ENCODE assay signal across 8 mouse cellular contexts in genomic region chr15:80174598-80174875, GRCm38 (mm10). TPM values are rescaled to one million over a fixed set of nuclear protein-coding genes. Genes with fewer than 3 reads are reported as not detected.
DNase-seq lines count a peak whose midpoint lies in the region; ATAC-seq lines count a peak whose summit lies in the region.

No protein-coding gene starts in this region.

- no peak overlapping the region for H3K27ac ChIP-seq in intestine, embryonic 15.5 days
- H3K27ac ChIP-seq in neural tube, embryonic 13.5 days (replicated peaks), result peak overlapping the region; percentile 97

- DNase-seq in kidney, postnatal 4 days, result peak; percentile 16 to 26
- DNase-seq in kidney, postnatal 14 days, result no peak
- peak; percentile 53 to 63 for DNase-seq in cerebellum, postnatal 14 days
- no peak for DNase-seq in gastrocnemius, postnatal 14 days
- DNase-seq in layer of hippocampus, adult 9-11 months, result no peak
- no peak for DNase-seq in yolk sac, embryonic 10.5 days (ENCODE audit: low spot score)

- WGBS in intestine, embryonic 15.5 days, result 13% methylated on average over 5 of the region's 5 CpGs
- 1% methylated on average over 5 of the region's 5 CpGs for WGBS in neural tube, embryonic 13.5 days

- no peaks in the 10 kb centered on the region for H3K27me3 ChIP-seq in intestine, embryonic 15.5 days (replicated peaks)
- H3K27me3 ChIP-seq in neural tube, embryonic 13.5 days, result no peaks in the 10 kb centered on the region

- H3K4me3 ChIP-seq in intestine, embryonic 15.5 days (replicated peaks), result peak overlapping the region; percentile 73
- peak overlapping the region; percentile 95 for H3K4me3 ChIP-seq in neural tube, embryonic 13.5 days

- H3K9ac ChIP-seq in intestine, embryonic 15.5 days, result peak overlapping the region; percentile 91
- H3K9ac ChIP-seq in neural tube, embryonic 13.5 days, result peak overlapping the region; percentile 99

- peaks cover 23% of the 10 kb centered on the region for H3K4me1 ChIP-seq in intestine, embryonic 15.5 days (replicated peaks)
- peaks cover 53% of the 10 kb centered on the region for H3K4me1 ChIP-seq in neural tube, embryonic 13.5 days (replicated peaks)

- no peaks in the 10 kb centered on the region for H3K36me3 ChIP-seq in intestine, embryonic 15.5 days
- H3K36me3 ChIP-seq in neural tube, embryonic 13.5 days, result no peaks in the 10 kb centered on the region

- no peaks in the 10 kb centered on the region for H3K9me3 ChIP-seq in intestine, embryonic 15.5 days
- no peaks in the 10 kb centered on the region for H3K9me3 ChIP-seq in neural tube, embryonic 13.5 days

- H3K4me2 ChIP-seq in intestine, embryonic 15.5 days (replicated peaks), result peak overlapping the region; percentile 86
- peak overlapping the region; percentile 75 for H3K4me2 ChIP-seq in neural tube, embryonic 13.5 days

- intact Hi-C loops in gastrocnemius, postnatal 14 days (cut with DNase I; ENCODE audit: low total_unique reads), result no loop called here

- ATAC-seq in intestine, embryonic 15.5 days, result no peak
- ATAC-seq in neural tube, embryonic 13.5 days (ENCODE audit: low read depth), result no peak

RNA-seq across cellular contexts. Expression of gene Mgat3, which starts 1.0 kb away (rescaled TPM):
- polyA plus RNA-seq in intestine, embryonic 15.5 days (2015; fragmentation: Nextera tagmentation; extraction: Ambion mirVana), result 12.1 and 13.6 TPM in 2 replicates
- 13.3 and 14.6 TPM in 2 replicates for polyA plus RNA-seq in neural tube, embryonic 13.5 days (2015; fragmentation: Nextera tagmentation; extraction: Ambion mirVana)
- 1 to 10 TPM; 1.3 to 3.1 TPM for total RNA-seq in gastrocnemius, postnatal 14 days (2021)

RNA-seq across cellular contexts. Expression of gene Tab1, which starts 41.6 kb away (rescaled TPM):
- 28.5 and 29.0 TPM in 2 replicates for polyA plus RNA-seq in intestine, embryonic 15.5 days (2015; fragmentation: Nextera tagmentation; extraction: Ambion mirVana)
- polyA plus RNA-seq in neural tube, embryonic 13.5 days (2015; fragmentation: Nextera tagmentation; extraction: Ambion mirVana), result 35.9 and 38.9 TPM in 2 replicates
- 10 to 100 TPM; 13.1 to 15.1 TPM for total RNA-seq in gastrocnemius, postnatal 14 days (2021)

RNA-seq across cellular contexts. Expression of gene Mief1, which starts 59.3 kb away (rescaled TPM):
- polyA plus RNA-seq in intestine, embryonic 15.5 days (2015; fragmentation: Nextera tagmentation; extraction: Ambion mirVana), result 29.7 and 33.1 TPM in 2 replicates
- 37.8 and 39.1 TPM in 2 replicates for polyA plus RNA-seq in neural tube, embryonic 13.5 days (2015; fragmentation: Nextera tagmentation; extraction: Ambion mirVana)
- 10 to 100 TPM; 20.7 TPM for total RNA-seq in gastrocnemius, postnatal 14 days (2021)

Comparison
In these comparisons a context has a peak if more than half of its experiments do, and no peak if none do; other contexts are left out.
1. DNase-seq: peak in kidney, postnatal 4 days (2 of 2) and cerebellum, postnatal 14 days (2 of 2); none in kidney, postnatal 14 days (single experiment), gastrocnemius, postnatal 14 days (single experiment), layer of hippocampus, adult 9-11 months (single experiment) and yolk sac, embryonic 10.5 days (single experiment).